Mouse (Mus musculus) heart, embryonic 10.5 days (tissue): ENCODE results near the gene Krt9. TPM values are rescaled to one million over a fixed set of nuclear protein-coding genes. Genes with fewer than 3 reads are reported as not detected.
"Not testable (repeated sequence)": the region's sequence is repeated elsewhere in the genome, so short reads cannot be mapped to it uniquely, and the experiment has no call there.

Experiments used
- DNase-seq: peaks from one replicate; pipeline ENCODE4 v3.0.0-alpha.2; 2017; ENCODE audit warnings: low spot score
- H3K27ac ChIP-seq: fragments of 300-500 bp; sonication (generic); 2 replicates; pipeline ENCODE4 v1.5.1; 2016; ENCODE audit warnings: mild to moderate bottlenecking
- H3K27me3 ChIP-seq: fragments of 300-500 bp; sonication (generic); 2 replicates; pipeline ENCODE4 v1.6.1; 2016; ENCODE audit warnings: mild to moderate bottlenecking; ENCODE audit not compliant: poor library complexity, insufficient read depth, severe bottlenecking
- H3K36me3 ChIP-seq: fragments of 300-500 bp; sonication (generic); 2 replicates; pipeline ENCODE4 v1.6.1; 2016; ENCODE audit warnings: mild to moderate bottlenecking, moderate library complexity
- H3K4me1 ChIP-seq: fragments of 300-500 bp; sonication (generic); 2 replicates; pipeline ENCODE4 v1.6.1; 2016; ENCODE audit warnings: mild to moderate bottlenecking
- H3K4me3 ChIP-seq: fragments of 300-500 bp; sonication (generic); 2 replicates; pipeline ENCODE4 v1.5.1; 2016; ENCODE audit warnings: mild to moderate bottlenecking, moderate library complexity
- H3K9me3 ChIP-seq: fragments of 300-500 bp; sonication (generic); 2 replicates; pipeline ENCODE4 v1.6.1; 2016; ENCODE audit warnings: mild to moderate bottlenecking, moderate library complexity
- WGBS: fragments of 180-500 bp; shearing (Covaris S2); methylation state at CpG from one replicate; pipeline ENCODE4 v1.1.7; 2016; 5-methylcytosine and 5-hydroxymethylcytosine counted together
- polyA plus RNA-seq: library from polyadenylated mRNA; unstranded; fragments of >200 nt; fragmentation: Nextera tagmentation; extraction: Ambion mirVana; gene quantifications from 2 replicates; pipeline ENCODE4 v1.2.1, GENCODE M21; 2016

The Krt9 gene
- not detected in 2 replicates for polyA plus RNA-seq

DNA sequence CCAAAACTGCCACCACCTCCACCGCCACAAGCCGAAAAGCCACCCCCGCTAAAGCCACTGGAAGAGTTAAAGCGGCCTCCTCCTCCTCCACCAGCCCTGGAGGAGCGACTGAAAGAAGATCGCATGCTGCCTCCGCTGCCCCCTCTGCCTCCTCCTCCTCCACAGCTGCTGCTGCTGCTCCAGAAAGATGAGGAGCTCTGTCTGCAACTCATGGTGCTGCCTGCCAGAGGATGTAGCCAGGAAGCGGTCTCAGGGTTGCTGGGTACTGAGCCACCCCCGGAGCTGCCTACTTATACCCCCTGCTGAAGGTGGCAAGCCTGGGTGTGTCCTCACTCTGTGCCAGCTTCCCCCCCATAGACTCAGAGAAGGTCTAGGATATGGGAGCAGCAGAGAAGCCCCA is at the start of gene Krt9:
TSS of gene Krt9 (minus strand) at position 255 of the 400 bp plus-strand sequence.
- peaks cover 13% of the 10 kb centered on the region; the same call in 1 of the 2 replicates for H3K27me3 ChIP-seq
- H3K9me3 ChIP-seq, result no peaks in the 10 kb centered on the region
- no peaks in the 10 kb centered on the region for H3K36me3 ChIP-seq
- peaks cover 5% of the 10 kb centered on the region; the same call in 1 of the 2 replicates for H3K4me1 ChIP-seq
- DNase-seq, result no peak
- no peak within 1 kb of the TSS for H3K27ac ChIP-seq
- whole genome bisulfite sequencing, result 50% methylated on average over 9 of the region's 9 CpGs
- no peak within 1 kb of the TSS for H3K4me3 ChIP-seq

DNA sequence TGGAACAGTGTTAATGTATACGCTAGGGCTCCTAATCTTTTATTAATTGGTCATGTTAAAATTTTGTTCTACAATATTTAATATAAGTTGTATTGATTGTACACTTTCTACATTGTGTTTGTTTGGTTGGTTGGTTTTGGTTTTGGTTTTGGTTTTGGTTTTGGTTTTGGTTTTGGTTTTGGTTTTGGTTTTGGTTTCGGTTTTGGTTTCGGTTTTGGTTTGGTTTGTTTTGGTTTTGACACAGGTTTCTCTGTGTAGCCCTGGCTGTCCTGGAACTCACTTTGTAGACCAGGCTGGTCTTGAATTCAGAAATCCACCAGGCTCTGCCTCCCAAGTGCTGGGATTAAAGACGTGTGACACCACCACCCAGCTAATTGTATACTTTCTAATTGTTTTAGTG is 47.2 kb upstream of the Krt9 start:
- H3K27me3 ChIP-seq, H3K4me3 ChIP-seq, H3K27ac ChIP-seq, H3K36me3 ChIP-seq, DNase-seq, H3K4me1 ChIP-seq, H3K9me3 ChIP-seq: not testable (repeated sequence)
- WGBS, result 80% methylated on average over 4 of the region's 4 CpGs

DNA sequence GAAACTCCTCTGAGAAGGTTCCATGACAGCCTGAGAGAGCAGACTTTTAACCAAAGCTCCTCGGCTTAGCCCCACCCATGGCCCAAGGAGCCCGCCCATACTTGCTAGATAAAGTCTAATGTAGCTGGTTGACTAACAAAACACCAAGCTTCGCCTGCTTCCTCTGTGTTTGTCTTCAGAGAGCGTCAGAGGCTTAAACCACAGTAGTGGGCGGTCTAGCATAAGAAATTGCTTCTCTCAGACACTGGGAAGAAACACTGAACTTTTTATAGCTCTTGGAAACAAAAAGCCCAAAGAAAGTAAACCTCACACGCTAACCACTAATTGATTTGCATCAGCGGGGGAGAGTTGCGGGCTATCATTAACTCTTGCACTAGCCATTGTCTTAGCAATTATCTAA is 28.7 kb upstream of the Krt9 start:
- no peak overlapping the region for H3K27ac ChIP-seq
- no peak for DNase-seq
- H3K9me3 ChIP-seq, result no peaks in the 10 kb centered on the region
- 0 out of 2 replicates have a peak, but pooled peaks cover 4% of the 10 kb centered on the region for H3K4me1 ChIP-seq
- no peak overlapping the region for H3K4me3 ChIP-seq
- H3K36me3 ChIP-seq, result no peaks in the 10 kb centered on the region
- no peaks in the 10 kb centered on the region for H3K27me3 ChIP-seq
- whole genome bisulfite sequencing, result 71% methylated on average over 8 of the region's 8 CpGs

DNA sequence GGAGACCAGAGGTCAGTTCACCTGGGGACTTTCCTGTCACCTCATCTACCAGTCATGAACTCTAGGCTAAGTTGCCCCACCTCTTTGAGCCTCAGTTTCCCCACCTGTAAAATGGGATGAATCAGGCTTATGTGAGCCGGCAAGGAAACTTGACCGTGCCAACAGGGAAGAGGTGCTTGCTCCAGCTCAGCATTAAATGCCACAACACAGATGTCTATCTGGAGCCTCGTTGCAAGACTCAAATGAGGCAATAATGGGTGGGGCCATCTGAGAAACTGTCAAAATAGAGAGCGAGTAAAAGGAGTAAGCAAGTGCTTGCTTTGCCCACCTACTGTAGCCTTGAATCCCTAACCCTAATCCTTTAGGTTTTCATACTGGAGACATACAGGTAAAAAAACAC is 26.3 kb upstream of the Krt9 start:
- 83% methylated on average over 4 of the region's 4 CpGs for WGBS
- H3K9me3 ChIP-seq, result no peaks in the 10 kb centered on the region
- no peak for DNase-seq
- no peaks in the 10 kb centered on the region for H3K27me3 ChIP-seq
- H3K4me1 ChIP-seq, result 0 out of 2 replicates have a peak, but pooled peaks cover 4% of the 10 kb centered on the region
- no peaks in the 10 kb centered on the region for H3K36me3 ChIP-seq
- H3K27ac ChIP-seq, result no peak overlapping the region
- no peak overlapping the region for H3K4me3 ChIP-seq

DNA sequence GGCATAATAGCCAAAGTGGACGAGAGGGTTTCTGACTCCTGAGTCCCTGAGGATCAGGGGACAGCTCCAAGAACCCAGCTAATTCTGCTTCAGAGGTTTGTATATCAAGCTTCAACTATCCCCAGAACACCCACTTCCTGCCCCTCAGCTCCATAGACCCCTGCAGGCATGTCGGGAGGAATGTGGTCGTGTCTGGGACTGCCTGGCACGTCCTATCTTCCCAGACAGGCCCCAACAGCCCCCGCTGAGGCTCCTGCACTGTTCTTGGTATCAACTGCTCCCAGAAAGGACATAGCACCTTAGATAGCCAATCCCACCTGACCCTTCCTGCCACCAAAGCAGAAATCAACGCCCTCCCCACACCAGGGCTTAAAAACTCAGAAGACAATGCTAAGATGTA is 15.5 kb upstream of the Krt9 start:
- WGBS, result 35% methylated on average over 6 of the region's 6 CpGs
- DNase-seq, result no peak
- peaks cover 5% of the 10 kb centered on the region; the same call in 1 of the 2 replicates for H3K27me3 ChIP-seq
- H3K4me3 ChIP-seq, result no peak overlapping the region
- H3K4me1 ChIP-seq, result peaks cover 6% of the 10 kb centered on the region
- H3K27ac ChIP-seq, result no peak overlapping the region
- no peaks in the 10 kb centered on the region for H3K36me3 ChIP-seq
- no peaks in the 10 kb centered on the region for H3K9me3 ChIP-seq

DNA sequence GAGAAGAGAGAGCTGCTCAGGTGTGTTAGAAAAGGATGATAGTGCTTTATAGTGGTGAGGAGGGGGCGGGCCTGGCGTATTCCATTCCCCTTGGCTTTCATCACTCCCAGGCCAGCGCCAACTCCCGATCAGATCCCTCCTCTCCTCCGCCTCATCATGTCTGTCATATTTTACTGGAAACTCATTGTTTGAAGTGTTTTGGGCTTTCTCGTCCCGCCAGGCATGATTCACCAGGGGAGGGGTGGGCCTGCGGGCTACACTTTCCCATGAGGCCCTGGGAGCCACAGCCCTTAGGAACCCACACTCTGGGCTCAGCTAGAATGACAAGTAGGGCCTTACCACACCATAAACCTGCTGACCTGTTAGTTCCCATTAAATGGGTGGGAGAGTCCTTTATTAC is 14.5 kb upstream of the Krt9 start, which contains the start of gene Krt14:
TSS of gene Krt14 (minus strand) at position 51 of the 400 bp plus-strand sequence.
- DNase-seq, result no peak
- no peak within 1 kb of the TSS for H3K4me3 ChIP-seq
- H3K36me3 ChIP-seq, result no peaks in the 10 kb centered on the region
- no peaks in the 10 kb centered on the region for H3K9me3 ChIP-seq
- H3K27me3 ChIP-seq, result peaks cover 5% of the 10 kb centered on the region; the same call in 1 of the 2 replicates
- 85% methylated on average over 8 of the region's 8 CpGs for WGBS
- no peak within 1 kb of the TSS for H3K27ac ChIP-seq
- H3K4me1 ChIP-seq, result peaks cover 6% of the 10 kb centered on the region

DNA sequence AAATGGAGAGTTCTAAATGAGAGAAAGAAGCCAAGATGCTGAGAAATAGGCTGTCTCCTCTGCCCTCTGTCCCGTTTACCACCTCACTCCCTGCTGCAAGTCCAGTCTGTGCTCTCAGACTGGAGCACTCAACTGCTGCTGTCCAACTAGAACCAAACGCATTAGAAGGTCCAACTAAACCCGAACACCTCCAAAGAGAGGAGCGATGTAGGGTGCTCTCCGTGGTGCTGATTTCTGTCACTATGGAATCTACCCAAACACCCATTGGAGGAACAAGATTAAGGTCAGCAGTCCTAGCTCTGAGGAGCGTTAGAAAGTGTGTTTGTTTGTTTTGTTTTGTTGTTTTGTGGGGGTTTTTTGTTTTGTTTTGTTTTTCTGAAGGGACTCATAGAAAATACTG is 10.4 kb upstream of the Krt9 start:
- Histone ChIP-seq H3K9me3 (no peaks in the 10 kb centered on the region), H3K4me3 (no peak overlapping the region), H3K36me3 (no peaks in the 10 kb centered on the region), H3K27me3 (peaks cover 5% of the 10 kb centered on the region; the same call in 1 of the 2 replicates), H3K4me1 (peaks cover under 1% of the 10 kb centered on the region), H3K27ac (no peak overlapping the region)
- 13% methylated on average over 6 of the region's 6 CpGs for WGBS
- DNase-seq, result peak; percentile 81

DNA sequence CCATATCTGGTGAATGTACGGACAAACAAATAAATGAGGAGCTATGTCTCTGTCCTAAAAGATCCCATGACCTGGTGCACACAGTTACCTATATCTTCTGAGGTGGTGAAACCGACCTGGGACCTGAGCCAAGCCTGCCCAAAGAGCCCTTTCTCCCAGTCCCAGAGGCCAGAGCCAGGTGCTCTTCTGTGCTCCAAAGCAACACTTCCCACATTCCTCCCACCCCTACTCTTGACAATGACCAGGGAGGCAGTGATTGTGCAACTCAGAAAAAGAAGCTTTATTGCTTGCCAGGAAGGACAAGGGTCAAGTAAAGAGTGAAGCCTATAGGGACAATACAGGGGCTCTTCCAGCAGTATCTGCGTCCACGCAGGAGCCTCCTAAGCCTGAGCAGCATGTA is 9.9 kb upstream of the Krt9 start:
- DNase-seq, result no peak
- Histone ChIP-seq H3K27me3 (0 out of 2 replicates have a peak, but pooled peaks cover 5% of the 10 kb centered on the region), H3K27ac (no peak overlapping the region), H3K36me3 (no peaks in the 10 kb centered on the region), H3K4me1 (no peaks in the 10 kb centered on the region), H3K4me3 (no peak overlapping the region), H3K9me3 (no peaks in the 10 kb centered on the region)
- 73% methylated on average over 4 of the region's 4 CpGs for WGBS

DNA sequence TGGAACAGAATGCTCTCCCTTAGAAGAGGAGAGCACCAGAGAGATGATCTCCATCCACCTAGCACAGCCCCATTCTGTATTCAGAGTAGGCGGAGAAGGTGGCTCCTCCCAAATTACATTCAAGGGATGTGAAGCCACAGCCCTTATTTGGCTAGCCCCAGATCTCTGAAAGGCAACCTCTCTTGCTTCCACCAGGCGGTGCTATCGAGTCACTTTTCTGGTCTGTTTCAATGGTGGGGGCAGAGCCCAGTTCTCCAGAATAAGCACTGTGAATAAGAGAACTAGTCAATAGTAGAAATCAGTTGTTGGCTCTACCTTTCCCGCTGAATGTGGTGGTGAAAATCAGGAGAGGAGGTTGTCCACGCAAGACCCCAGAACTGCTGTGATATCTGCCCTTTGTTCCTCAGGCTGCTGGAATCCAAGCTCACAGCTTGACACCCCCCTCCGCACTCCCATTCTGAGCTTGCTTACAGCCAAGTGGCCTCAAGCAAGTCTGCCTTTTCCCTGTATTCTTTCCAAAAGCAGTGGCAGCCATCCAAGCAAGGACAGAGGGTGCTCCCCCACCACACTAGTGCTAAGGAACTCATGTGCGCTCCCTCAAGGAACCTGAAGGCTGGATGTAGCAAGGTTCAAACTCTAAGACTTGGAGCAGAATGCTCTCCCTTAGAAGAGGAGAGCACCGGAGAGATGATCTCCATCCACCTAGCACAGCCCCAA is 7.2 kb upstream of the Krt9 start:
- Histone ChIP-seq H3K27me3 (0 out of 2 replicates have a peak, but pooled peaks cover 5% of the 10 kb centered on the region), H3K4me3 (no peak overlapping the region), H3K27ac (no peak overlapping the region), H3K9me3 (no peaks in the 10 kb centered on the region), H3K36me3 (no peaks in the 10 kb centered on the region), H3K4me1 (no peaks in the 10 kb centered on the region)
- DNase-seq, result no peak
- WGBS, result 43% methylated on average over 8 of the region's 8 CpGs

DNA sequence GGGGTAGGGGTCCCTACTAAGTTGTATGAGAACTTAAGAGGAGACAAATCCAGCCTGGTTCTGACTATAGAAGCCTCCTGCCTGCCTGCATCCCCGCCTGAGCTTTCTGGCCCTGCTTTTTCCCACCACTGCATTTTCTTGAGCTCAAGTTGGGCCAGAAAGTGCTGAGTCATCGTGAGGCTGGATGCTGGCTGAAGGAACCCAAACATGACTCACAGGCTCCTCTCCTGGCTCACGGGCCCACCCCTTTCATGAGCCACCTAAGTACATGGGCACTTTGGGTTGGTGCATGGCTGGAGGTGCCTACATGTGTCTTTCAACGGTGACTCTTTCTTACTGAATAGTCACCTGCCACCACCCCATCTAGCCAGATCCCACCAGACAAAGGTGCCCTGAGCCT is 5.6 kb upstream of the Krt9 start:
- Histone ChIP-seq H3K4me1 (no peaks in the 10 kb centered on the region), H3K27me3 (peaks cover 4% of the 10 kb centered on the region; the same call in 1 of the 2 replicates), H3K4me3 (no peak overlapping the region), H3K36me3 (no peaks in the 10 kb centered on the region), H3K27ac (no peak overlapping the region), H3K9me3 (no peaks in the 10 kb centered on the region)
- 56% methylated on average over 4 of the region's 4 CpGs for WGBS
- DNase-seq, result no peak

DNA sequence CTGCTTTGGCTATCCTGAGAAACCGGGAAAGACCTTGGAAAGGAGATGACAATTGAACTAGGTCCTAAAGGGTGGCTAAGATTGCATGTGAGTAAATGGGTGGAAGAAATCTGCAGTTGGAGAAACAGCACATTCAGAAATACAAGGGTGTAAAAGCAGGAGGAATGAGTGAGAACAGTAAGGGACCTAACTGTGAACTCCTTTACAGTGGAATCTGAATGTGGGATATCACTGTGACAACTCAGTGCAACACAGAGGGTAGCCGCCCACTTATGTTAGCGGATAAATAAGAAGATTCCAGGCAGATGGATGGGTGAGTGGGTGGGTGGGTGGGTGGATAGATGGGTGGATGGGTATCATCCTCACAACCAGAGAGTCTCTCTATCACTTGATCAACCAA is 1.2 kb downstream of the Krt9 start:
- Histone ChIP-seq H3K27ac (no peak overlapping the region), H3K9me3 (no peaks in the 10 kb centered on the region), H3K27me3 (peaks cover 13% of the 10 kb centered on the region; the same call in 1 of the 2 replicates), H3K4me3 (no peak overlapping the region), H3K4me1 (peaks cover 5% of the 10 kb centered on the region; the same call in 1 of the 2 replicates), H3K36me3 (no peaks in the 10 kb centered on the region)
- 90% methylated on average over 3 of the region's 3 CpGs for whole genome bisulfite sequencing
- DNase-seq, result no peak

DNA sequence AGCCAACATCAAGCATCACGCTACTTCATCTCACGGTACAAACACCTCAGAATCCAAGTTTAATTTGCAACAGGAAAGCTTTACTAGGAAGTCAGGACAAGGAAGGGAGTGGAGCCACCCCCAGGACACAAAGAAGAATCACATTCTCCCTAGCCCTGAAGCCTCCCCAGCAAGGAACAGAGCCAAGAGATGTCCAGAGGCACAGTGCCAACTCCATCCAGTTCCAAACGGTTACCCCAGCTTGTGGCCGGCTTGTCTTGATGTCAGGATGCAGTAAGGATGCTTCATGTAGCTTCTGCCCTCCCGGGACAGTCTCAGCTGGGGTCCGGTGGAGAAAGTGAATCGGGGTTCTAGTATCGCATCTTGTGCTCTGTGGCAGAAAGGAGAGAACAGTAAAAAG is 6.3 kb downstream of the Krt9 start:
- no peak for DNase-seq

DNA sequence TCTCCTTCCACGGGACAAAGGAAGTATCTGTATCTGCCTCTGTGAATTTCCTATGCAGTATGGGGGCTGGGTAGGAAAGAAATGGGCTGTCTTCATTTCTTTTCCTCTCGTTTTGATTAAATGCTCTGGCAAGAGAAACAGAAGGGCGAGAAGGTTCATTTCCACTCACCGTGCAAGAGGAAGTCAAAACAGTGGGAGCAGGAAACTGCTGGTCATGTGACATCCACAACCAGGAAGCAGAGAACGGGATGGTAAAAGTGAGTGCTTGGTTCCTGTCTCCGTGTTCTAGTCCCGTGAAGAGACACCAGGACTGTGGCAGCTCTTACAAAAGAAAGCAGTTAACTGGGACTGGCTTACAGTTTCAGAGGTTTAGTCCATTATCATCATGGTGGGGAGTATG is 11.3 kb downstream of the Krt9 start:
- 70% methylated on average over 7 of the region's 7 CpGs for WGBS
- Histone ChIP-seq H3K4me1 (no peaks in the 10 kb centered on the region), H3K9me3 (no peaks in the 10 kb centered on the region), H3K27me3 (no peaks in the 10 kb centered on the region), H3K36me3 (no peaks in the 10 kb centered on the region), H3K27ac (no peak overlapping the region), H3K4me3 (no peak overlapping the region)
- no peak for DNase-seq

More for the DNA sequence above, 6.3 kb downstream of the Krt9 start:
- no peak overlapping the region for H3K27ac ChIP-seq
- H3K4me3 ChIP-seq, result no peak overlapping the region
- no peaks in the 10 kb centered on the region for H3K4me1 ChIP-seq
- H3K36me3 ChIP-seq, result no peaks in the 10 kb centered on the region
- 87% methylated on average over 8 of the region's 8 CpGs for WGBS
- H3K27me3 ChIP-seq, result no peaks in the 10 kb centered on the region
- no peaks in the 10 kb centered on the region for H3K9me3 ChIP-seq
